Mouse (Mus musculus): ENCODE results near the gene Capn5. TPM values are rescaled to one million over a fixed set of nuclear protein-coding genes. Genes with fewer than 3 reads are reported as not detected.
A peak's percentile ranks its signal among the peaks of the same experiment; 100 is the strongest.

The Capn5 gene
- polyA plus RNA-seq, 1 experiment from 2014 or later: 14.9 TPM

GRCm38 (mm10) chr7:98121673-98122072 lies 56.4 kb downstream of the Capn5 start:
- no peak overlapping the region for H3K4me3 ChIP-seq (replicated peaks)
- WGBS: 71% methylated on average over 8 of the region's 8 CpGs
- H3K9me3 ChIP-seq: no peaks in the 10 kb centered on the region
- no peaks in the 10 kb centered on the region for H3K27me3 ChIP-seq (replicated peaks)
- no peak overlapping the region for H3K4me2 ChIP-seq
- H3K9ac ChIP-seq: no peak overlapping the region
- no peaks in the 10 kb centered on the region for H3K36me3 ChIP-seq
- ATAC-seq (ENCODE audit: insufficient read depth, low FRiP score, low read depth): no peak
- H3K27ac ChIP-seq: no peak overlapping the region
- H3K4me1 ChIP-seq: 0 out of 2 replicates have a peak, but pooled peaks cover 10% of the 10 kb centered on the region

GRCm38 (mm10) chr7:98121241-98121640 lies 56.8 kb downstream of the Capn5 start:
- Histone ChIP-seq H3K9ac (no peak overlapping the region), H3K4me2 (no peak overlapping the region), H3K27ac (no peak overlapping the region), H3K27me3 (replicated peaks) (no peaks in the 10 kb centered on the region), H3K4me3 (replicated peaks) (no peak overlapping the region), H3K9me3 (no peaks in the 10 kb centered on the region), H3K4me1 (0 out of 2 replicates have a peak, but pooled peaks cover 11% of the 10 kb centered on the region), H3K36me3 (no peaks in the 10 kb centered on the region)
- ATAC-seq (ENCODE audit: insufficient read depth, low FRiP score, low read depth): no peak
- 54% methylated on average over 3 of the region's 3 CpGs for WGBS

GRCm38 (mm10) chr7:98120325-98120724 lies 57.7 kb downstream of the Capn5 start:
- Histone ChIP-seq H3K9me3 (no peaks in the 10 kb centered on the region), H3K4me3 (replicated peaks) (peak overlapping the region; percentile 19; the same call in 1 of the 2 replicates), H3K4me2 (peak overlapping the region; percentile 53), H3K4me1 (0 out of 2 replicates have a peak, but pooled peaks cover 11% of the 10 kb centered on the region), H3K27me3 (replicated peaks) (no peaks in the 10 kb centered on the region), H3K9ac (no peak overlapping the region), H3K27ac (no peak overlapping the region), H3K36me3 (no peaks in the 10 kb centered on the region)
- 5% methylated on average over 7 of the region's 7 CpGs for WGBS
- ATAC-seq (ENCODE audit: insufficient read depth, low FRiP score, low read depth): peak; percentile 43; the same call in 1 of the 2 replicates

- H3K9me3 ChIP-seq: no peaks in the 10 kb centered on the region
- no peak overlapping the region for H3K9ac ChIP-seq
- 0 out of 2 replicates have a peak overlapping the region, but pooled peaks have one; percentile 53 for H3K4me2 ChIP-seq
- no peaks in the 10 kb centered on the region for H3K36me3 ChIP-seq
- WGBS: 75% methylated on average over 2 of the region's 2 CpGs
- H3K4me1 ChIP-seq: 0 out of 2 replicates have a peak, but pooled peaks cover 11% of the 10 kb centered on the region
- no peaks in the 10 kb centered on the region for H3K27me3 ChIP-seq (replicated peaks)
- ATAC-seq (ENCODE audit: insufficient read depth, low FRiP score, low read depth): no peak
- H3K4me3 ChIP-seq (replicated peaks): no peak overlapping the region
- no peak overlapping the region for H3K27ac ChIP-seq
Observed at GRCm38 (mm10) chr7:98119961-98120232, 58.2 kb downstream of the Capn5 start.

- Histone ChIP-seq H3K4me3 (replicated peaks) (peak within 1 kb of the TSS; percentile 19; the same call in 1 of the 2 replicates), H3K4me1 (0 out of 2 replicates have a peak, but pooled peaks cover 11% of the 10 kb centered on the region), H3K9me3 (no peaks in the 10 kb centered on the region), H3K9ac (no peak within 1 kb of the TSS), H3K4me2 (peak within 1 kb of the TSS; percentile 53), H3K27ac (no peak within 1 kb of the TSS), H3K27me3 (replicated peaks) (no peaks in the 10 kb centered on the region), H3K36me3 (no peaks in the 10 kb centered on the region)
- peak; percentile 44 for ATAC-seq (ENCODE audit: insufficient read depth, low FRiP score, low read depth)
- 38% methylated on average over 9 of the region's 9 CpGs for WGBS
Observed at GRCm38 (mm10) chr7:98119179-98119960, 58.7 kb downstream of the Capn5 start, which contains the start of gene Myo7a. TSS of gene Myo7a (minus strand) at chr7:98119524.

GRCm38 (mm10) chr7:98117012-98117660 lies 60.9 kb downstream of the Capn5 start:
- no peaks in the 10 kb centered on the region for H3K36me3 ChIP-seq
- H3K27ac ChIP-seq: no peak overlapping the region
- no peak overlapping the region for H3K4me2 ChIP-seq
- peaks cover 8% of the 10 kb centered on the region; the same call in 1 of the 2 replicates for H3K27me3 ChIP-seq (replicated peaks)
- no peaks in the 10 kb centered on the region for H3K9me3 ChIP-seq
- no peak overlapping the region for H3K4me3 ChIP-seq (replicated peaks)
- 42% methylated on average over 11 of the region's 11 CpGs for WGBS
- H3K4me1 ChIP-seq: 0 out of 2 replicates have a peak, but pooled peaks cover 11% of the 10 kb centered on the region
- no peak for ATAC-seq (ENCODE audit: insufficient read depth, low FRiP score, low read depth)
- no peak overlapping the region for H3K9ac ChIP-seq

- no peak overlapping the region for H3K9ac ChIP-seq
- H3K9me3 ChIP-seq: no peaks in the 10 kb centered on the region
- H3K27me3 ChIP-seq (replicated peaks): peaks cover 17% of the 10 kb centered on the region
- no peak for ATAC-seq (ENCODE audit: insufficient read depth, low FRiP score, low read depth)
- WGBS: 57% methylated on average over 6 of the region's 6 CpGs
- no peak overlapping the region for H3K4me3 ChIP-seq (replicated peaks)
- H3K27ac ChIP-seq: no peak overlapping the region
- H3K4me1 ChIP-seq: peaks cover 19% of the 10 kb centered on the region; the same call in 1 of the 2 replicates
- no peak overlapping the region for H3K4me2 ChIP-seq
- H3K36me3 ChIP-seq: no peaks in the 10 kb centered on the region
Observed at GRCm38 (mm10) chr7:98114656-98115055, 63.4 kb downstream of the Capn5 start.

GRCm38 (mm10) chr7:98111233-98111632 lies 66.8 kb downstream of the Capn5 start:
- Histone ChIP-seq H3K4me2 (peak overlapping the region; percentile 47), H3K9ac (peak overlapping the region; percentile 23; the same call in 1 of the 2 replicates), H3K4me1 (peaks cover 8% of the 10 kb centered on the region; the same call in 1 of the 2 replicates), H3K4me3 (replicated peaks) (peak overlapping the region; percentile 23), H3K27me3 (replicated peaks) (peaks cover 17% of the 10 kb centered on the region), H3K9me3 (no peaks in the 10 kb centered on the region), H3K36me3 (no peaks in the 10 kb centered on the region), H3K27ac (no peak overlapping the region)
- 6% methylated on average over 25 of the region's 25 CpGs for WGBS
- no peak for ATAC-seq (ENCODE audit: insufficient read depth, low FRiP score, low read depth)

- Histone ChIP-seq H3K4me2 (no peak overlapping the region), H3K4me1 (peaks cover 8% of the 10 kb centered on the region; the same call in 1 of the 2 replicates), H3K27me3 (replicated peaks) (peaks cover 17% of the 10 kb centered on the region), H3K9me3 (no peaks in the 10 kb centered on the region), H3K27ac (no peak overlapping the region), H3K36me3 (no peaks in the 10 kb centered on the region), H3K9ac (no peak overlapping the region), H3K4me3 (replicated peaks) (no peak overlapping the region)
- WGBS: 68% methylated on average over 4 of the region's 4 CpGs
- ATAC-seq (ENCODE audit: insufficient read depth, low FRiP score, low read depth): no peak
Observed at GRCm38 (mm10) chr7:98109771-98110170, 68.3 kb downstream of the Capn5 start.

GRCm38 (mm10) chr7:98108636-98109430 lies 69.2 kb downstream of the Capn5 start:
- 75% methylated on average over 16 of the region's 16 CpGs for WGBS
- Histone ChIP-seq H3K9ac (no peak overlapping the region), H3K4me2 (no peak overlapping the region), H3K36me3 (no peaks in the 10 kb centered on the region), H3K9me3 (no peaks in the 10 kb centered on the region), H3K4me1 (peaks cover 8% of the 10 kb centered on the region; the same call in 1 of the 2 replicates), H3K27ac (no peak overlapping the region), H3K4me3 (replicated peaks) (no peak overlapping the region), H3K27me3 (replicated peaks) (peaks cover 17% of the 10 kb centered on the region)
- no peak for ATAC-seq (ENCODE audit: insufficient read depth, low FRiP score, low read depth)

- Histone ChIP-seq H3K36me3 (no peaks in the 10 kb centered on the region), H3K4me2 (no peak overlapping the region; the same call in 1 of the 2 replicates), H3K4me3 (replicated peaks) (no peak overlapping the region), H3K9ac (no peak overlapping the region), H3K9me3 (no peaks in the 10 kb centered on the region), H3K27me3 (replicated peaks) (peaks cover 7% of the 10 kb centered on the region; the same call in 1 of the 2 replicates), H3K4me1 (peaks cover 3% of the 10 kb centered on the region), H3K27ac (no peak overlapping the region)
- no peak for ATAC-seq (ENCODE audit: insufficient read depth, low FRiP score, low read depth)
- 81% methylated on average over 7 of the region's 7 CpGs for WGBS
Observed at GRCm38 (mm10) chr7:98106272-98106671, 71.8 kb downstream of the Capn5 start.
